Mouse (Mus musculus) brain, adult 2 months (tissue): Measurements from ENCODE around the gene Fbxl18.
"Not testable (repeated sequence)": the region's sequence is repeated elsewhere in the genome, so short reads cannot be mapped to it uniquely, and the experiment has no call there.

Experiments
- DNase-seq: peaks from one replicate; pipeline ENCODE4 v3.0.0; 2011; ENCODE audit warnings: low read depth, low spot score

The Fbxl18 gene

DNA sequence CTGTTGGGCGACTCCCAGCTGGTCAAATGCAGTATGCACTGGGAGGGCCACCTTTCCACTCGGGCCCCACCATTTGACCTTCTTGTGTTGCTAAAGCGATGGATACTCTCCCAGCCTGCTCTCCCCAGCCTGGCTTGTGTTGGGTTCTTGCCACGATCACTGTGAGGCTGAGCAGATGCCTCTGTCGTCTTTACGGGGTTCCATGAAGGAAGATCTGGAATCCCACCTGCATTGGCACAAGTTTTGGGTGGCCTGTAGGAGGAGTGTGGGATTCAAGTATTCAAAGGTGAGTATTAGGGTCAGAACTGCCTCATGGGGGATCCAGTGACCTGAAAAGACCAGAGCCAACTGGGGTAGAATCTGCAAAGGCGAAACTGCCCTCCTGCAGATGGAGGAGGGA, 5.4 kb upstream of the Fbxl18 start:
- no peak for DNase-seq

DNA sequence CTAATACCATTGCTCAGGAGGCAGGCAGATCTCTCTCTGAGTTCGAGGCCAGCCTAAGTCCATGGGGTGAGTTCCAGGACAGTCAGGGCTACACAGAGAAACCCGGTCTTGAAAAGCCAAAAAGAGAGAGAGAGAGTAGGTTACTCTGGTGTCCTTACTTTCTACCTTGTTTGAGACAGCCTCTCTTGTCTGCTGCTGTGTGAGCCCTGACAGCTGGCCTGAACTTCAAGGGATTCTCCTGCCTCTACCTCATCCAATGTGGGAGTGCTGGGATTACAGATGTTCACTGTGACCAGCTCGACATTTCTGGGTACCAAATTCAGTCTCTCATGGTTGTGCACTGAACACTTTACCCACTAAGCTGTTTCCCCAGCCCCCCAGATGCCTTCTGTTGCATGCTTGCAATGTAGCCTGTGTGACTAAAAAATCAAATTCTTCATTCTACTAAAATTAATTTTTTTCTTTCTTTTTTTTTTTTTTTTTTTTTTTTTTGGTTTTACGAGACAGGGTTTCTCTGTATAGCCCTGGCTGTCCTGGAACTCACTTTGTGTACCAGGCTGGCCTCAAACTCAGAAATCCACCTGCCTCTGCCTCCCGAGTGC, 4.8 kb upstream of the Fbxl18 start:
- no peak for DNase-seq

DNA sequence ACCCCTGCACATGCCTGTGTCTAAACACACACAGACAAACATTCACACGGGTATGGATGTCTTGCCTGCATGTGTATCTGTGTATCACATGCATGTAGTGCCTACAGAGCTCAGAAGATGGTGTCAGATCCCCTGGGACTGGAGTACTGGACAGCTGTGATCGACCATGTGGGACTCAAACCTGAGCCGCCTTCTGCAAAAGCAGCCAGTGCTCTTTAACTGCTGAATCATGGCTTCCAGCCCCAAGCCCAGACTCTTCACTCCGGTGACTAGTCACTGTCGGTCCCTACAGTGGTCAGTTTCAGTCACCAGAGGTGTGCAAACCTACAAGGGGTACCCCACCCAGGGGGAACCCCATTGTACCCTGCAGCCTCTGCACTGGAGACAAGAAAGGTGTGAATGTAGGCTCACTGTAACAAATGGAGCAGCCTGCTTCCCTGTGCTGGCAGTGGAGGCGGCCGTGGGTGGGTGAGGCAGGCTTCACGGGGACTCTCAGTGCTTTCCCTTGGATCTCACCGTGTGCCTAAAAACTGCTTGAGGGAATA, 3.9 kb upstream of the Fbxl18 start:
- DNase-seq, result peak; percentile 82

DNA sequence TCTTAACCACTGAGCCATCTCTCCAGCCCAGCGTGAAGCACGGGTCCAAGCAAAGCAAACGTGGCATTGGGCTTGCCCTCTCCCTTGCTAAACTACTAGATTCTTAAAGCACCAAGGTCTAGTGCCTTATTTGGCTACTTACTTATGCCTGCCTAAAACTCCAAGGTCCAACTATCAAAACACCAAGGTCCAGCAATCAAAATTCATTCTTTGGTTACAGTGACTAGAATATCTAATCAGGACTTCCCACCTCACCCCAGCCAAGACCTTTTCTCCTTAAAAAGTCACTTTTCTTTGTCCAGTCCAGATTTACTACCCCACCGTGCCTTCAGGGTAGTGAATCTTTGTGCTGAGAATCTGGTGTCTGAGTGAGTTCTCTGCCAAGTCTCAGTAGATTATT, 3.1 kb upstream of the Fbxl18 start:
- DNase-seq, result no peak

DNA sequence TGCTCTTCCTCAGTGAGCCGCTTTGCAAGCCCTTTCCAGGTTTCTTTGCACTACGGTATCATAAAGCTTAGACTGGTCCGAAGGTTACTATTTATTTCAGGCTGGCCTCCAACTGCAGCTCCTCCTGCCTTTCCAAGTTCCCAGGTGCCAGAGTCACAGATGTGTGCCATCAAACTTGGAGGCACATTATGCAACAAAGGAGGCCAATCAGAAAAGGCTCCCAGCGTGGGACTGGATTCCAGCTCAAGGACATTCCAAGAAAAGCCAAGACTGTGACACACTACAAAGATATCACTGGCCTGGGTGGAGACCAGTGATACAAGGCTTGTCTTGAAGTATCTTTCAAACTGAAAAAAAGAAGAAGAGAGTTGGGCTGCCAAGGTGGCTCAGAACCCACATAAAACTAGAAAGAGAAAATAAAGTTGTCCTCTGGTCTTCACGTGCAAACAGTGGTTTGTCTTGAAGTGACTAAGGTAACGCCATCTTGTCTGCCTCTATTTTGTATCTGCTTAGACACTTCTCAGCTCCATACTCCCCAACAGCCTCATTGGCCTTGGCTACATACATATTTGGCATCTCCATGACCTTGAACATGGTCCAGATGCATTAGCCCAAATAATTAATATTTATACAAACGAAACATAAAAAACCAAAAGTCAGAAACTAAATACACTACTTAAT, 2.5 kb upstream of the Fbxl18 start:
- DNase-seq, result no peak

DNA sequence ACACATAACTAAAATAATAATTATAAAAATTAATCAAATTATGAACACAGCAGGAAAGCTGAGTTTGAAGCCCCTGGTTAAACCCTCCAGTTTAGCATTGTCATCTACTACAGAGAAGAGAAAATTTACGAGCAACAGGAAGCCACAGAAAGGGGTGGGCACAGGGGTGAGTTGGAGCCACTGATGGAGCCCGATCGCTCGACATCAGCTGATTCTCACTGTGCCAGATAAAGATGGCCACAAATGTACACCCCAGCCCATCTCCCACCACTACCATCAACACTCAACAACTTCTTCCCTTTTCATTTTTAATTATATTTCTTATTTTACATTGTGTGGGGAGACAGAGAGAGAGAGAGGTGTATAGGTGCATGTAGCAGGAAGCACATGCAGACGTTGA, 1.5 kb upstream of the Fbxl18 start:
- no peak for DNase-seq

DNA sequence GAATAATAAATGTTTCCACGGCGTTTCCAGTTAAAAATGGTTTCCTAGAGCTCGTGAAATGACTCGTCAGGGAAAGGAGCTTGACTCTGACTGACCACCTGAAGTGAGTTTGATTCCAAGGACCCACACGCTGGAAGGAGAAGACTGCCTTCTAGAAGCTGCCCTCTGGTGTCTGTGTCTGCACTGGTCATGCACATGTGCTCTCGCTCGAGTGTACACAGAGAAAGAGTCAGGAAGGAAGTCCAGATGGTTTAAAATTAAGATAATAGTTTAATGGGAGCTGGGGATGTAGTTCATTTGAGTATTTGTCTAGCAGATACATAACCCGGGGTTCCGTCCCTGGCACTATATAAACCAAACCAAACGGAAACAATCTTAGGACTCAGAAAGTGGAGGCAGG, 971 bp upstream of the Fbxl18 start:
- DNase-seq, result no peak

DNA sequence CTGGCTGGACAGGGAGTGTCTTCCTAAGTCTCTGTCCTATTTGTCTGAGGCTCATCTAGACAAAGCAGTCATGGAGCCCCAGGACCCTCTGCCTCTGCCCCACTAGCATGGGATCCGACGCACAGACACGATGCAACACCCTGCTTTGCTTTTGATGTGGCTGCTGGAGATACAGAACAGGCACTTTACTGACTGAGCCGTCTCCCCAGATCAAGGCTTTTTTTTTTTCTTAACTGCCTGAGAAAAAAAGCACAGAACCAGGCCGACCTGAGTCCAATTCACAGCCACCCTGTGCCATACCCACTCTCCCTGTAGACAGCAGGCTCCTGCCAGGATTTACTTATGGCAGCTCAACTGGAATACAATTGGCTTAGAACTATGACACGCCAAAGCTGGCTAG, 3.8 kb downstream of the Fbxl18 start:
- no peak for DNase-seq

DNA sequence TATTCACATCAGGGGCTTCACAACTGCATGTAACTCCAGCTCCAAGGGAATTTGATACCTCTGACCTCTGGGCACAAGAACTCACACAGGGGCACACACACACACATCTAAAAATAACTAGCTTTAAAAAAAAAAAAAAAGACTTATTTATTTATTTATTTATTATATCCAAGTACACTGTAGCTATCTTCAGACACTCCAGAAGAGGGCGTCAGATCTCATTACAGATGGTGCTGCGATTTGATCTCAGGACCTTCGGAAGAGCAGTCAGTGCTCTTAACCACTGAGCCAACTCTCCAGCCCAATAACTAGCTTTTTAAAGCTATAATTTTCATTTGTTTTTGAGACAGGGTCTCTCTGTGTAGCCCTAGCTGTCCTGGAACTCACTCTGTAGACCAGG, 7.7 kb downstream of the Fbxl18 start:
- not testable (repeated sequence) for DNase-seq

DNA sequence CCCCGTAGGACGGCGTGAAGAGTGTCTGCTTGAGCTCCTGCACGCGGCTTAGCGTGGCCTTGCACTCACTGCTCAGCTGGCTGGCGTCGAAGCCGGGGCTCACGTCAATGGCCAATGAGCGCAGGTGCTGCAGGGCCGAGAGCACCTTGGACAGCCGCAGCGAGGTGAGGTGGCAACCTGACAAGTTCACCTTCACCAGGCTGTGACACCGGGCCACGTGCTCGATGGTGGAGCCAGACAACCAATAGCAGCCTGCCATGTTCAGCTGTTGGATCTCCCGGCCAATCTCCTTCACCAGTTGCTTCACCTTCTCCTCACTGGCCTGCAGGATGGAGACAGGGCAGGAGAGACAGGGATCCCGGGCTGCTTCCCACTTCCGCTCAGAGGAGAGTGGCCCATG, 8.5 kb downstream of the Fbxl18 start:
- DNase-seq, result no peak

DNA sequence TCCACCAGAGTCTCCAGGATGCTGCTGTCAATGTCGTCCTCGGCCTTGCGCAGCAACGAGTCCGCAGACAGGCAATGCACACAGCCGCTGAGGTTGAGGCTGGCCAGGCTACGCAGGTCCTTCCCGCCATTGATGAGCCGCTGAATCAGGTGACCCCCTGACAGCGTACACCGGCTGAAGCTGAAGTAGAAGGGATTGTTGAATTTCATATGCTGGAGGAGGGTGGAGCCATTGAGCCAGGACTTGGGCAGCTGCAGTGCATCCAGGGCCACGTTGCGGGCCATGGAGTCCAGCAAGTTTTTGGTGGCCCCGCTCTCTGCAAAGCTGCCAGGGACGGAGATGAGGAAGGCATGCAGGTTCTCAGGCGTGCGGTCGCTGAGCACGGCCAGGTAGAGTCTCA, 9.0 kb downstream of the Fbxl18 start:
- DNase-seq, result no peak

DNA sequence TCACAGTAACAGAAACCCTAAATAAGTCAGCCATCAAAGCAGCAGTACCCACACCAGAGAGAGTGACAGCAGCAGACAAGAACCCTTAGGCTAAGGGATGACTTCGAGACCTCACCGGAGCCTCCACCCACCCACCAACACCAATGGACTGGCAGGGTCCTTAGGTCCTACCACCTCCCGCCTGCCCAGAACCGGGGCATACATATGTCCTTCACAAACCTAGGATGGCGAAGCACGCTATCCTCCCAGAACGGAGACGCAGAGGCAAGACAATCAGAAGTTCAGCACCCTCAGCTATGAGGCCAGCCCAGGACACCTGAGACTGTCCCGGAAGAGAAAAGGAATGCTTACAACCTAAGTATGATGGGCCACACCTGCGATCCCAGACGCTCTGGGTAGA, 12.8 kb downstream of the Fbxl18 start:
- DNase-seq, result no peak

DNA sequence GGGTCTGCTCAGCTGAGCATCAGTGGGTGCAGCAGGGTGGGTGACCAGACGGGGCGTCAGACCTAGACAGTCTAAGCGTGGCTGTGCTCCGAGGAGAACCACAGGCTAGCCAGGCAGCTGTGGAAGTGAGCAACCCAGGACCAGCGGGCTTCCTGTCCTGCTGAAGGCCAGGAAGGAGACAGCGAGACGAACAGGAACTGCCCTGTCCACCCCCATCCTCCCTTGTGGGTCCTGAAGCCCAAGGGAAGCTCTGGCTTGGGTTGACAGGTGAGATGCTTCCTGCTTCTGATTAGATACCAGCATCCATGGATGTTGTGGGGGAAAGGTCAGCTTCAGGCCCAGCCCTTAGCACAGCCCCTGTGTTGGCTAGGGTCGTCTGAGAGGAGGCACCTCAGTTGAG, 13.3 kb downstream of the Fbxl18 start:
- no peak for DNase-seq

DNA sequence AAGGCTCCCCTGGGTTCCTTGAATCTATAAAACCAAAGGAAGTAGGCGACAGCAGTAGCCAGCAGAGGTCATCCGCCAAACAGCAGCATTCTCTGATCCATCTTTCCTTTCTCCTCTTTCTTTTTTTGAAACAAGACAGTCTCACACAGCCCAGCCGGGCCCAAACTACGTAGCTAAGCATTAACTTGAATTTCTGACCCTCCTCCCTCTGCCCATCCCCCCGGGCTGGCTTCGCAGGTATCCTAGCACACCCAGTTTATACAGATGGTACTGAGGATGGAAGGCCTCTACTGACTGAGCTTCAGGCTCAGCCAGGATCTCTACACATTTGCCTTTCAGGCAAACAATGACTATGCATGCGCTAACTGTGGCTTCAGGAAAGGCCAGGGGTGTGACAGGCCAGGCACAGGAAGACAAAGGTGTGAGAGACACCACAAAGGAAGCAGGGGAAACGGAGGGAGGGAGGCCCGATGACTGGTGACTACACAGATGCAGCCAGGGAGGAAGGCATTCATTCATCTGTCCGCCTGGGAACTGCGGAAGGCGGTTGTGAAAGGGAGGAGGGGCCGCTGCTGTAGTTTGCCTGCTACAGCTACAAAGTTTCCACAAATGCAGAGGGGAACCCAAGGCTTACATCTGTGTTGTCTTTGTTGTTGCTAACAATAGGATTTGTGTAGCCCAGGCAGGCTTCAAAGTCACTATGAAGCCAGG, 14.3 kb downstream of the Fbxl18 start:
- DNase-seq, result peak; percentile 53

DNA sequence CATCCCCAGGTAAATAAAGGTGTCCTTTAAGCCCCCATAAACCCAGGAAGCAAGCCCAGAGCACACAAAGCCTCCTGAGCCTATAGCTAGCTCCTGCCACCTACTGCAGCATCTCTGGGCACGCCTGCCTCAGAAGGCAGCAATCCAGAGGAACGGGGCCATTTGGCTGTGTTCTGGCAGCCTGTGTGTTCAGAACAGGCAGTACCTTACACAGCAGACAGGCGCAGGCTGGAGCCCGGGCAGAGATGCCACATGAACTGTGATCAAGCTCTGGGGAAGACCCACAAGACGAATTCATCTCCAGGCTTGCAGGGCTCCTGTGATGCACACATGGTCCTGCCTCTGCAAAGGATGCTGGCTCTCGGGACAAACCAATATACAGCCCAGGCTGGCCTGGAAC, 15.0 kb downstream of the Fbxl18 start:
- DNase-seq, result peak; percentile 93

DNA sequence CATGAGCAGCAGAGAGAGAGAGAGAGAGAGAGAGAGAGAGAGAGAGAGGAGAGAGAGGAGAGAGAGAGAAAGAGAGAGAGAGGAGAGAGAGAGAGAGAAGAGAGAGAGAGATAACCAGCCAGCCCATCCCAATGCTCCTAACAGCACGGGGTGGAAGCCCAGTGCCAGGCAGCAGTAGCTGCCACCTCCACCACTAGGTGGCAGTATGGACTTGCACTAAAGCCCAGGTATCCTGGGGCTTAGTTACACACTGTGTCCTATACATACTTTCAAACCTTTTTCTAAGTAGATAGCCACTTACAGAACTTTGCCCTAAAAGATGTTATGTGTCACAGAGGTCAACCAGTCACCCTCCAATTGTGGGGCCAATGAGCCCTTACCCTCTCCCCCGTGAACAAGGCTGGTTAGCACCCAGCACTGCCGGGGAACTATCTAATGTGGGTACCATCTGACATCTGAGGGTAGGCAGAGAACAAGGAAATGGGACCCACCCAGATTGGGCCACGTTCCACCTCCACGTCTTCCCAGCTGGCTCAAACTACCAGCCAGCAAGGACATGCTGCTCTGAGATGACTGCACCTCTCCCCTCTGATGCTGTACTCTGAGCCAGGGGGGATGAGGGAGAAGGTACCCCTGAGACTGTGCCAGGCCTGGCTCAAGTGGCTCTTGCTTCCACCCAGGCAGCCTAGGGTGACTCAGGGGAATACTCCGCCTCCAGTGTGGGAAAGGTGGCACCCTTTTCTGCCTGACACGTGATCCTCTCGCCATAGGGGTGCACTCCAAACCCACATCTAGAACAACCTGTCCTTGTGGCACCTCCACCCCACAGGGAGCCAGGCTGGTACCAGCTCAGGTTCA, 15.7 kb downstream of the Fbxl18 start:
- DNase-seq, result peak; percentile 96

DNA sequence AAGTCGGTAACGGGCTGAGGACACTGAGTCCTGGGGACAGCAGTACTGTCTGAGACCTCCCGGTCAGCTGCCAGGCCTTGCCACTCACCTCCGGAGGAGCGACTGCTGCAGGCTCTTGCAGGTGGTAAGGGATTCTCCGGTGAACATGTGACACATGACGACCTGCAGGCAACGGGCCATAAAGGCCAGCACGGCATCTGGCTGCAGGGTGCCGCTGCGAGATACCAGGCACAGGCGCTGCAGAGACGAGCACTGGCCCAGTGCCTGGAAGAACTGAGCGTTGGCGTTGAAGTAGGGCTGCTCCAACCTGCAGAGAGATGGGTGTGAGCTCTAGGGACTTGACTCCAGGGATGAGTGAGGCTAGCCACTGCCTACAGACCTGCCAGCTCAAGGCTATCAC, 16.7 kb downstream of the Fbxl18 start:
- peak; percentile 85 for DNase-seq

DNA sequence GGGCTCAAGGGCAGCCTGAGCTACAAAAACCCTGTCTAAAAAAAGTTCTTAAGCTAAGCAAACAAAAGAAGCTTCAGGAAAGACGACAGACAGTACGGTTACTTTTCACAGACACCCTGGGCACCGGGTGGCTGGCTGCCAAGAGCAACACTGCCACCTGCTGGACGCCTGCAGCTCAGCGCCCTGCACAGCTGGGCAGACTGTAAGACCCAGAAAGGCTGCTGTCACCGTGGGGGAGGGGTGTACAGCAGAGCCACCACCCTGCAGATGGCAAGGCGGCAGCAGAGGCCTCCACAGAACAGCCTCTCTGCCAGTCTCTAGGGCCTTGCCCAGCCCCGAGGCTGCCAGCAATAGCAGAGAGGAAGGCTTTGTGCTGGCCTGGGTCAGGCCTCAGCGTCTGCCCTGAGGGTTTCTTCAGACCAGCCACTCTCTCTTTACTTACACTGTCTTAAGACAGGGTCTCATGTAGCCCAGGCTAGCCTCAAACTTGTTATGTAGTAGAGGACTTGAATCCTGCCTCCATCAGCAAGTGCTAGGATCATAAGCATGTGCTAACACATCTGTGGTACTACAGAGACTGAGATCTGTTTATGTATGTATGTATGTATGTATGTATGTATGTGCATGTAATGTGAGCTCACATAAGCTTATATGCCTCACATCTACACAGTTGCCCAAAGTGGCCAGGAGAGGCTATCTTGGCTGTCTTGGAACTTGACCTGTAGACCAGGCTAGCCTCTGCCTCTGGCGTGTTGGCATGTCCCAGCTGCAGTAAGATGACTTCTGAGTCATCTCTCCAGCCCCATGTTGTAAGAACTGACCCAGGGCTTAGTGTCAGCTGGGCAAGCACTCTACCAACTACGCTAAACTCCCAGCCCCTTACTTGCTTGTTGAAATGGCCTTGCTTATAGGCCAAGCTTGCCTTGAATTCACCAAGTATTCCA, 17.6 kb downstream of the Fbxl18 start:
- peak; percentile 95 for DNase-seq

DNA sequence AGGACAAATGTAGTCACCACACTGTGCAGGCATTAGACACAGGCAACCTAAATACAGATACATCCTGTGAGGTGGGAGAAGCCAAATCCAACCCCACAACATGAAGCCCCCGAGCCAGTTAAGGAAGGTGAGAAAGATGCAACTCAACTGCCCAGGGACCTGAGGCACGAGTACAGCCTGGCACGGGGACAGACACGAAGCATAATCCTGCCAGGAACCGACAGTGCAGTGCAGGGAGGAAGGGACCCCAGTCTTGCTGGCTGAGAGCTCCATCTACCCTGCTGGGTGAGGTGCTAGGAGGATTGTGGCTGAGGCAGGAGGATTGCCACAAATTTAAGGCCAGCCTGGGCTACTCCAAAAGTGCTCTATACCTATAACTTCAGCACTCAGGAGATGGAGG, 18.3 kb downstream of the Fbxl18 start:
- no peak for DNase-seq

DNA sequence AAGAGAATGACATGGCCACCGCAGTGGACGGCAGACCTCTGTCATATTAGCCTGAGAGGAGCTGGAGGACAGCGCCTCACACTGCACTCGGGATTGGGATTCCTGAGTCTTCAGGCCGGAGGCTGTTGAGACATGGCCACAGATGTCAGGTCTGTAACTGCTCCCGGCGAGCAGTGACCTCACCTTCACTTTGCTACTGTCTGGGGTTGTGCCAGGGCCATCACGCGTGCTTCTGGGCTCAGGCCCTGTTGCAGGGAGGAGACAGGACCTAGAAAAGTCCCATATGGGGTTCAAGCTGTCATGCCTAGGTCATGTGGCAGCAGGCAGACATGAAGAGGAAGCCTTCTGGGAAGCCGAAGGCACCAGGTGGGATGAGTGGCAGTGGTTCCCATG, 19.7 kb downstream of the Fbxl18 start:
- DNase-seq, result no peak
